Mouse (Mus musculus) heart, adult 2 months (tissue): ENCODE data around the gene Cdh18.

Experiments
- CTCF ChIP-seq: fragments of 200-600 bp; IDR thresholded peaks from 2 replicates; pipeline ENCODE4 v1.8.1; 2022; ENCODE audit warnings: antibody characterized with exemption, mild to moderate bottlenecking, moderate library complexity
- POLR2A ChIP-seq: fragments of 200-500 bp; IDR thresholded peaks from 2 replicates; pipeline ENCODE4 v1.6.1; 2011; ENCODE audit warnings: mild to moderate bottlenecking, low read depth, low read length, control low read depth; ENCODE audit not compliant: insufficient read depth

DNA sequence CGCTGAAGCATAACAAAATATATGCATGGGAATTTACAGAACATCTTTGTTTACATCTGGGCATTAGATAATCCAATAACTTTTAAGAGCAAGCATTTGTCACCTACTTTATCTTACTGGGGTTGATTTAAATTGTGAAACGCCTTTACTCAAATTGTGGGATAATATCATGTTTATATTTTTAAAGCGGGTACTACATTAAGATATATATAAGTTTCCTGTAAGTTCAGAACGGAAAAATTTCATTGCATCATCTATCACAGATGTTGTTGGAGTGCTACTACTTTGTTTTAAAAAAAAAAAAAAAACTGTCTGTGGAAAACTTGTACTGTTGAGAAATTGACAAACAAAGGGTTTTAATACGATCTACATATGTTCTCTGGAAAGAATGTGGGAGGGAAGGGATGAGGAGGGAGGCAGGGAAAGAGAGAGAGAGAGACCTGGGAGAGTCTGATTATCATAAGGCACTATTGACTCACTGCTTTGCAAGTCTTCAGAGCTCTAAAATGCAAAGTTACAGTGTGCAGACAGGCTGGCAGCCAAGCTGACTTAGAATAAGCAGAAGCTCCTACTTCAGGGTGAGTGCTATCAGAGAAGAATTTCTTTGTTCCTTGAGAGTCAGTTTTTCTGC lies 867.7 kb downstream of the Cdh18 start:
- TF ChIP-seq CTCF (no peak), POLR2A (no peak)
